Mouse (Mus musculus): ENCODE measurements around the gene Tcte2.
"Not testable (repeated sequence)": the region's sequence is repeated elsewhere in the genome, so short reads cannot be mapped to it uniquely, and the experiment has no call there.

Gene Tcte2

DNA sequence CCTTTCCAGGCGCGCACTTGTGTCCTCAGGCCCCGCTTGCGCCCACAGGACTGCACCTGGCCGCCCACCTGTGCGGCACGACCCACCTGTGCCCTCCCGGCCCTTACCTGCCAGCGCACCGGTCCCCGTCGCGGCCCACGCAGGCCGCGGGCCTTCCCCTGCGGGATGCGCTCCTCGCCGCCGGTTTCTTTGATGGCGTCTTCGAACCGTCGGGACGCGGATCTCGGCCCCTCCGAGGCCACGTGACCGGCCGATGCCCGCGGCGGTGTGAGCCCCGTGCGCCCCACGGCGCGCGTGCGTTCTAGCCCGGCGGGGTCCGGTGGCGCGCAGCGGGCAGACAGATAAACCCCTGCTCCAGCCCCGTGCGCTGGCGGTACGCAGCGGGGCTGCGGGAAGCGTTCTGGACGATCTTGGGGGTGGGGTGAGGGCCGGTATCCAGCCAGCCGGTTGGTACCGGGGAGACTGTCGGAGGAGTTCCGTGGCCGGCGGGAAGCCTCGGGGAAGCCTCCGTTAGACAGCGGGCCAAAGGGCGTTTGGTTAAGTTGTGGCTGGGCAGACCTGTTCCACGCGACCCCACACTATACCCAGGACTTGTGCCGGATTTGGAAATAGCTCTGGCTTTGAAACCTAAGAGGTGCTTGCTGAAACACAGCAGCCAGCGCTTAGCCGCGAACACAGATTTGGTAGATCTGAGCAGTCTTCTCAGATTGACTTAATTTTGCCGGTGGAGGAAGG is at the start of gene Tcte2:
Tcte2 (minus strand) TSS at position 647 of the 735 bp plus-strand sequence.
- DNase-seq, result peak; percentile 62

DNA sequence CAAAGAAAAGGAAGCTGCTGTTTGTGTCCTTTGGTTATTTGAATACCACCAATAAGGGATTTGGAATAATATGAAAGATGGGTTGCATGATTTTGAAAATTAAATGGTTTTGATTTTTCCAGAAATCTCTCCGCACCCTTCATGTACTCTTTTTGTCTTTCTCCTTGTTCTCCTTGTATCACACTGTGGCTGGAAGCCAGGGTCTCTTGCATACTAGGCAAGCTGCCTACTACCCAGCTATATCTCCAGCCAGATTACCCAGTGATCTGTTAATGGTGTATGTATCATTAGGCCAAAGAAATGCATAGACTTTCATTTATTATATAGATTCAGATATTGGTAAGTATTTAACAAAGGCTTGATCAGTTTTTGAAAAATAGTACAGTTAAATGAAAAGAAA is 44.4 kb upstream of the Tcte2 start:
- no peak for DNase-seq

DNA sequence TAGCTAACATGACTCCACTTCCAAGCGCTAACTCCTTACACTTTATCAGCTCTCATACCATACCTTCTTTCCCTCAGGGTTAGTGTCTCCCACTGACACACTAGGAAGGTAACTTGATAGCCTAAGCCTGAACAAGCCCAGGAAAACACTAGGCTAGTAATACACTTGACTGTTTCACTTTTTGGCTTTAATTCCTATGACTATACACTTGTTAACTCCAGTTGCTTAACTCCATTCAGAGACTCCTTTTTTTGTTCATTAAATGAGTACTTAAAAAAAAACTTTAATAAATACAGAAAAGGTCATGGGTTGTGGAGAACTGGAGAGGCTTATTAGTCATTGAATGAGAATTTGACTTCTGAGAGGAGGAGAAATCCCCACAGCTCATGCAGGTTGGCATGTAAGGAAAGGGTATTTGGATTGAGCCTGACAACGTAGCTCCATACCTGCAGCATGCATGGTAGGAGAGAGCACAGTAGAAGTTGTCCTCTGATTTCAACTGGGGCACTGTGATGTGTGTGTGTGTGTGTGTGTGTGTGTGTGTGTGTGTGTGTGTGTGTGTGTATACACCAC is 41.3 kb upstream of the Tcte2 start:
- no peak for DNase-seq

DNA sequence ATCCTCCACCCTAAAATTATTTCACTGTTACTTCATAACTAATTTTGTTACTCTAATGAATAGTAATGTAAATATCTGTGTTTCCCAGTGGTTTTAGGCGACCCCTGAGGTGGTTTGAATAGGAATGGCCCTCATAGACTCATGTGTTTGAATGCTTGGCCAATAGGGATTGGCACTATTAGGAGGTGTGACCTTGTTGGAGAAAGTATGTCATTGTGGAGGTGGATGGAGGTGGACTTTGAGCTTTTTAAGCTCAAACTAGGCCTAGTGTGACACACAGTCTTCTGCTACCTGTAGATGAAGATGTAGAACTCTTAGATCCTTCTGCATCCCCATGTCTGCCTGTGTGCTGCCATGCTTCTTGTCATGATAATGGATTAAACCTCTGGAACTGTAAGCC is 36.1 kb upstream of the Tcte2 start:
- no peak for DNase-seq

DNA sequence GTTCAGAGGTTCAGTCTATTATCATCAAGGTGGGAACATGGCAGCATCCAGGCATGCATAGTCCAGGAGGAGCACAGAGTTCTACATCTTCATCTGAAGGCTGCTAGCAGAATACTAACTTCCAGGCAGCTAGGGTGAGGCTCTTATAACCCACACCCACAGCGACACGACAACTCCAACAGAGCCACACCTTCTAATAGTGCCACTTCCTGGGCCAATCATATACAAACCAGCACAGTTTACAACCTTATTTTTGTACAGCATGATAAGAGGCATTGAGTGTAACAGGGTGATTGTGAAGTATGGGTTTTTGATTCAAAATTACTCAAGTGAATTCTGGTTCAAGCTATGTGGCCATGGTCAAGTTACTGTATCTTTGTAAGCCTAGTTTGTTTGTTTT is 28.4 kb upstream of the Tcte2 start:
- DNase-seq, result not testable (repeated sequence)

DNA sequence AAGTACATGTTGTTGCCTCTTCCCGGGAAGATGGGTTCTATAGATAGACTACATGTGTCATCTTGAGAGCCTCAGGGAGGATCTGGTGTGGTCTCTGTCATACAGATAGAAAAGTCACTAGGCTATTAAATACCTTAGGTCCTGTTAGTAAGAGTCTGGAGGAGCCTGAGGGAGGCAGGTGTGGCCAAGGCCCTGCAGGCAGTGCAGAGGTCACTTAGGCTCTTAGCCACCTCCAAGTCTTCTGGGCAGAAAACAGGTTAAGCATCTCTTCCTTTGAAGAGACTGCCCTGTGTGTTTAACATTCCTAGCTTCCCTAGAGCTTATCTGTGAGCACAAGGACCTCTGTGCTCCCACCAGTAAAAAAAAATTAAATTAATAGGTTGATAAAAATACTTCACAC is 21.8 kb upstream of the Tcte2 start:
- no peak for DNase-seq

DNA sequence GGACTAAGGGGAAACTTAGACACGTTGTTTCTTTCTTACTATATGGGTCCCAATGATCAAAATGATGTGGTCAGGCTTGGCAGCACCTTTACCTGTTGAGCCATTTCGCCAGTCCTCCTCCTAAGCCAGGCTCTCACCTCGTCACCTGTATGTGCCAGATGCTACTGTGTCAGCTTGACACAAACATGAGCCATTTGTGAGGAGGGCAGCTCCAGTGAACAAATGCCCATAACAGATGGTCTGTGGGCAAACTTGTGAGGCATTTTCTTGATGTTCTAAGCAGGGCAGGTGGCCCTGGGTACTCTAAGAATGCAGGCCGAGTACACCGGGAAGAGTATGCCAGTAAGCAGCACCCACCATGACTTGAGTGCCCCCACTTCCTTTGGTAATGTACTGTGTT is 20.3 kb upstream of the Tcte2 start:
- DNase-seq, result peak; percentile 45

DNA sequence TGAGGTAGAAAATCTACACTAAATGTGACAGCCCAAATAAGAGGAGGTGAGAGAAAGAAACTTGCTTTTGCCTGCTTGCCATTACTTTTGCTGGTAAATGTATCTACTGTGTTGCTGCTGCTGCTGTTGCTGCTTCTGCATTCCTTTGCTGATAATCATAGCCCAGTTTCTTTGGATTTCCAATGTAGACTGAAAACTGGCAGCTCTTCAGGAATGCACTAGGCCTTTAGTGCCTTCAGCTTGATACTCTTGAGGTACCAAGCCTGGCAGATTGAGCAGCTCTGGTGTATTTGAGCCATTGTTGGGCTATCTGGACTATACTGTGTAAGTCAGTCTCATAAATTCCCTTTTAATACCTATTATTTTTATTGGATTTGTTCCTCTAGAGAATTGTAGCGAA is 17.2 kb upstream of the Tcte2 start:
- no peak for DNase-seq

DNA sequence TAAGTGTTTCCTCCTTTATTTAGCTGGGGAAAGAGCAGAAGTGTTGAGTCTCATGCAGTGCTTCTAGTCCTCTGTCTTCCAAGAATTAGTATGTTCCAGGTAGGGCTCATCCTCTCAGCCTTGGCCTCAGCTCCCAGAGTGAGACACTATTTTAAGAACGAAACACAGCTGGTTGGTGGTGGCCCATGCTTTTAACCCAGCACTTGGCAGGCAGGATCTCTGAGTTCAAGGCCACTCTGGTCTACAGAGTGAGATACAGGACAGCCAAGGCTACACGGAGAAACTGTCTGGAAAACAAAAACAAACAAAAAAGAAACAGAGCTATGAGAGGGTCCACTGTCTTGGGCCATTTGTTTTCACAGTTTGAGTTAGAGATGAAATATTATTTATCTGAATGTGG is 16.1 kb upstream of the Tcte2 start:
- DNase-seq, result no peak

DNA sequence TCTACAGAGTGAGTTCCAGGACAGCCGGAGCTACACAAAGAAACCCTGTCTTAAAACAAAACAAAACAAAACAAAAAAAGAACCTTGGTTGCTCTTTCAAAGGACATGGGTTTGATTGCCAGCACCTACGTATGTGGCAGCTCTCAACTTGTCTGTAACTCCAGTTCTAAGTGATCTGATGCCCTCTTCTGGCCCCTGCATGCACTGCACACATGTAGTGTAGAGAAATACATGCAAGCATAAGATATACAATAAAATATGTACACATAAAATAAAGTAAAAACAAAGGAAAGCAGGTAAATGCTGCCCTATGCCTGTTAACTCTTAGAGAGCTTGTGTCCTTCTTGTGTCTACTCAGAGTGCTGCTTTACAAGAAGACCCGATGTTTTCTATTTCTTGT is 7.6 kb upstream of the Tcte2 start:
- no peak for DNase-seq

DNA sequence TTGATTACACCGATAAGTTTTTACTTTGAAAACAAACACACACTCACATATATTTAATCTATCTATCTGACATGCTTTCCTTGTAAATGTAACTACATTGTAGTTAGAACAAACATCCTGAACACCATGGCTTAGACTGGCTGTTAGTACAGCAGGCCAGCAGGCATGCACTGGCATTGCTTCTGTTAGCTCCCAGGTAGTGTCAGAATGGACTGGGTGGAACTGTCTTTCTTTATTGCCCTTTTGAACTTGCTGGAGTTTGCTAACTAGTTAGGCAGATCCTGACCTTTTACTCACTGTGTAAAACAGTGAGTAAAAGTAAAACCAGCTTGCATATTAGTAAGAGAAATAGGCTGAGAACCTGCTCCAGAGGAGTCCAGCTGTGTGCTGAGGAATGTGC is 6.9 kb upstream of the Tcte2 start:
- no peak for DNase-seq

DNA sequence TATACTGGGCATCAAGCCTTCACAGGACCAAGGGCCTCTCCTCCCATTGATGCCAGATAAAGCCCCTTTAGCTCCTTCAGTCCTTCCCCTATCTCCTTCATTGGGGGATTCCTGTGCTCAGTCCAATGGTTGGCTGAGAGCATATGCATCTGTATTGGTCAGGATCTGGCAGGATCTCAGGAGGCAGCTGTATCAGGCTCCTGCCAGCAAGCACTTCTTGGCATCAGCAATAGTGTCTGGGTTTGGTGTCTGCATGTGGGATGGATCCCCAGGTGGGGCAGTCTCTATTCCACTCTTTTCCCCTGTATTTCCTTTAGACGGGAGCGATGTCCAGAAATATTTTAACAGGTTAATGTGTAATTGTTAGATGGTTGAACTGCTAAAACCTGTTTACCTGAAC is 3.3 kb upstream of the Tcte2 start:
- DNase-seq, result not testable (repeated sequence)

DNA sequence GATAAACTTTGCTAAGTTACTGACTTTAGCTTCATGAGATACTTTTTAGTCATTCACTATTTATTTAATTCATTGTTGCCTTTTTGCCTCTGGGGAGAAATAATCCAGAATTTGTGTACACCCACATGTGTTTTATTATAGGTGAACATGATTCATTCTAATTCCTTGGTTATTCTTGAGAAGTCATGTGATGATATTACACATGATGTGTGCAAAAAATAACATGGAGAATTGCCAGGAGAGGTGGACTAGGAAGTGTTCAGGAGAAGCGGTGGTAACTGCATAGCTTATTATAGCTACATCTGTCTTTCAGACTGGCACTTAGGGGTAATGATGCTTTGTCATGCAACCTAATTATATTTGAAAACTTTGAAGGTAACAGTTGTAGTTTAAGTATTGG is 2.2 kb upstream of the Tcte2 start:
- no peak for DNase-seq

DNA sequence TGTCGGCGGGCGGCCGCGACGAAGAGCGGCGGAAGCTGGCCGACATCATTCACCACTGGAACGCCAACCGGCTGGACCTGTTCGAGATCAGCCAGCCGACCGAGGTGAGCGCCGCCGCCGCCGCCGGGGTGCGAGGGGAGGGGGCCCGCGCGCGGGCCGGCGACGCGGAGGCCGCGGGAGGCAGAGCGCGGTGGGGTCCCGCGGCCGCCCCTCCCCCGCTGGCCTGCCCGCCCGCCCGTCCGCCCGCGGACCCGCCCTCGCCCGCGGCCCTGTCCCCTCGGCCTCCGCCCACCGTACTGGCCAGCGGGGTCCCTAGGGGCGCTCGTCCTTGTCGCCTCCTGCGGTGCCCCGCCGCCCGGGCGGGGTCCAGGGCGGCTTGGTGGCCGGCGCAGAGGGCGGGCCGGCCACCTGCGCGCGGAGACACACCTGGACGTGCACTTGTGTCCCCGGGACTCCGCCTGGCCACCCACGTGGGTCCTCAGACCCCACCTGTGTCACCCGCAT is 898 bp downstream of the Tcte2 start:
- no peak for DNase-seq

DNA sequence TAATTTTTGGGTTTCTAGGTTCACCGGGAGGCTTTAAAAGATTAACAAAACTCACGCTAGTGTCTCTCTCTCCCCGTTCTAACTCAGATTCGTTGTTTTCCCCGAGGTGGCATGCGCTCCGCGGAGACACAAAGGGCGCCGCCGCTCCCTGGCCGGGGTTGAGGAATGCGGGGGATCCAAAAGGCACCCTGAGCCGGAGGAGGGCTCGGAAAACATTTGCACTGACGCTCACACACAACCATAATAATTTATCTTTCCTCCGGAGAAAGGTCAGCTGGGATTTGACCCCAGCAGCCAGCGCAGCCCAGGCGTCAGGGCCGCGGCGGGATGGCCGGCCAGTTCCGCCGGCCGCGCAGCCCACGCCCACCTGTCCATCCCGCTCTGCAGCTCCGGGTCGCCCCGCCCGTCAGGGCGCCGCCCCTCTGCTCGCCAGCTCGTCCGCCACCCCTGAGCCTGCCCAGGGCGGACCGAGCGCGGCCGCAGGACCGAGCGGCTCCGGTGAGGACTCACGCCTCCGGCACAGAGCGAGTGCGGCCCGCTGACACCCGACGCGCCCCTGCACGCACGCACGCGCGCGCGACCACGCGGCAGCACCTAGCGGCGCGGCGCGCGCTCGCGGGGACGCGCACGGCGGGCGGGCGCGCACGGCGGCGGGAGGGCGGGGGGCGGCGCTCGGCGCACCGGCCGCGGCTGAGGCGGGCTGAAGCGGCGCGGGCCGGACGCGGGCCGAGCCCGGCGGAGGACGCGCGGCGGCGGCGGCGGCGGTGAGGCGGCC is 1.6 kb downstream of the Tcte2 start, which contains the start of gene Afdn:
Afdn (plus strand) TSS at position 687 of the 775 bp plus-strand sequence.
- peak; percentile 82 for DNase-seq

DNA sequence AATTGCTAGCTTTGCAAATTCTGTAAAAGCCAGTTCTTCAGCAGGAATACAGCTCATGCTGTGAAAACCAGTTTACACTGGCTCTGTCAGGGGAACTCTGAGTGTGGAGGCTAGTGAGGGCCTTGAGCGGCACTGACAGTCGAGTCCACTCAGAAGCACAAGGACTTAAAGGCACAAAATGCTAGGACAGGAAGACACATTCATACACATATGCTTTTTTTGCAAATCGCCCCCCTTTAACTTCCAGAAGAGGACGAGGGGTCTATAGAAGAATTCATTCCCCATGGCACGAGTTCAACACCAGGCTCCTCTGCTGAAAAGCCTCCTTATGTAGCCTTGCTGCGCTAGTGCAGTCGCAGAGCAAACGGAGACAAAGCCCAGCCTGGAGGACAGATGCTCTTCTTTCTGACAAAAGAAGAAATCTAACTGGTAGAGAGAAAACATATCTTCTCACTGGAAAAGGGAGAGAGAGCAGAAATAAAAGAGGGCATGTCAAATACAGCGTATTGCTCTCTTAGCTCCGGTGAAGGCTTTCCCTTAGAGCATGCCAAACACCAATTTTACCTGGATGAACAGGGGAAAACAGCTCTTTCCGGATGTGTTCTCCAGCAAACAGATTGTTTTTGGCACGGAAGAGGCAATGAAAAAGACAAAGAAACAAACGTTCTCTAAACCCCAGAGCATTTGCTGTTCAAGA is 2.3 kb downstream of the Tcte2 start:
- DNase-seq, result peak; percentile 47

DNA sequence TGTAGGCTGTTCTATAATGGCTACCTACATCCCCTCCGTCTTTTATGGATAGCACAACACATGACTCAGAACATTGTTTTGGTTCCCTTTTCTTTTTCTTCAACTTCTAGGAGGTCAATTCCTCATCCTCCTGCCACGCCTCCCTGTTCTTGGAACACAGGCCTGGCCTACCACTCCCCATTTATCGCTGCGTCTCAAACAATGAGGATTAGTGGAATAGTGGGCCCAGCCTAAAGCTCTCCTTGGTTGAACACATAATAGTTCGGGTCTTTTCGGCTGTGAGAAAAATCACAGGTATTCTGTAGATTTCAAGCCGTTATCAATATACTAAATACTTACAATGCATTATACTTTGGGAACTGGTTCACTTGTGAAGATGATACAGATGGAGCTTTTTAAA is 3.0 kb downstream of the Tcte2 start:
- DNase-seq, result no peak

DNA sequence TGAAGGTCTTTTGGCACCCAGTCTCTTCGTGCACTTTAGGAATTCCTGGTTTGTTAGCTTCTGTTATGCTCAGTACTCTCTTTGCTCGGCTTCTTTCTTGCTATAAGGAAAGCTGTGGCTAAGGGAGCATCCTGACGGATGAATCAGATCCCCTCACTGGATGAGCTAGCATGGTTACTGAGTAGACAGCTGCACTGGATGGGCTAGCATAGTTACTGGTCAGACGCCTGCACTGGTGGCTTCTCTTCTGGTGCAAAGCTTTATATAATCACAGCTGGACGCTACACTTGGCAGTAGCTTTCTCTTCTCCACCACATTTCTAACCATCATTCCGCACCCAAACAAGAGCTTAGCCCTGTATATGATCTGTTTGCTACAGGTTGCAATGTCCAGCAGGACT is 6.7 kb downstream of the Tcte2 start:
- no peak for DNase-seq

DNA sequence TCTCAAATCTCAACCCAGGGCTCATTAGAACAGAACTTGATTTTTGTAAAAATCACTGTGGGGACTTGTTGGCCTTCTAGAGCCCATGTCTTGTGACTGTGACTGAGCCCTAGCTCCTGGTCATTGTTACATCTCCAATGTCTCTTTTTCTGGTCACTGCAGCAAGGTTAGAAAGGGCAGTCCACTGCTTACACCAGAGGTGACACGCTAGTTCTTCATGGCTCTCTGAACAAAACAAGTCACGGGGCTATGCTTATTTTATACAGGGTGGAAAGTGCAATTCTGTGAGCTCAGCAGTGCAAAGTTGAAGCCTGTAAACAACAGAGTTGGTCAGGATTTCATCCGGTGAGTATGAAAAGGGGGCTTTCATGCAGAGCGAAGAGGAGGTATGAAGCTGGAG is 7.7 kb downstream of the Tcte2 start:
- no peak for DNase-seq

DNA sequence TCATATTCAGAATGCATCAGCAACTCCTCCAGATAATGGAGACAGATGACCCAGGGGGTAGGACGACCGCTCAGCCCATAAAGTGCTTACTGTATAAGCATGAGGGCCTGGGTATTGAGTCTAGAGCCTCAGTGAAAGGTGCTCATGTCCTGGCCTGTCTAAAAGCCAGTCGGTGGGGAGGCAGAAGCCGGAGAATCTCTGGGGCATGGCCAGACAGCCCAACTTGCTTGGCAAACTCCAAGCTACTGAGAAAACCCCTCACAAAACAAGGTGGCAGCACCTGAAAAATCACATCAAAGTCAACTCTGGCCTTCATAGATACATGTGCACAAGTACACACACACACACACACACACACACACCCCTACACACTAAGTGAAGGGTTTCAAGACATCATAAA is 12.6 kb downstream of the Tcte2 start:
- DNase-seq, result no peak

DNA sequence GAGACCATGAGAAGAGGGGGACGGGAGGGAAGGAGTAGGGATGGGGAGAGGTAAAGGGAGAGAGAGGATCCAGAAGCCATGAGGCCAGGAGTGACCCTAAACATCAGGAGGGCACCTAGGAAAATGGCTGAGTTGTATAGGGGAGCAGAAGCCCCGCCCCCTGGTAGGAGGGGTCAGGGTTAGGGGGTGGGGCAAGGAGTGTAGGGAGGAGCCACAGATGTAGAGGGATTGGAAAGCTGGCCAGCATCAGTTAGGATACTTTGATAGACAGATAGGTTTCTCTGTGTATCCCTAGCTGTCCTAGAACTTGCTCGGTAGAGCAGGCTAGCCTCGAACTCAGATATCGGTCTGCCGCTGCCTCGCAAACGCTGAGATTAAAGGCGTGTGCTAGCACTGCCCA is 13.9 kb downstream of the Tcte2 start:
- DNase-seq, result no peak

DNA sequence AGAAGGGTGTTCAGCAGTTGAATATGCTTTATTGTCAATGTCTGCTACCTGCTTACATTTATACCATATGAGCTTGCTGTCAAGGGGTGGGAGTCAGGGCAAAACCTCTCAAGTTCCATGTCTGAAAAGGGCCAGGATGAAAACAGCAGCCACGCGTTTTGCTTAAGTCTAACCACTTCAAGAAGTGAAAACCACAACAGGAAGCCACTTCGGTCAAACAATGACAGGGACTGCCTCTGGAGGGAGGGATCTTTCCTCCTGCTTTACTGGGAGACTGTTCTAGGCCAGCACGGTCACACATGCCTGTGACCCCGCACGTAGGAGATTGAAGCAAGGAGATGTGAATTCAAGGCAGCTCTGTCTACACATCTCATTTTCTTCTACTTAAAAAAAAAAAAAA is 15.3 kb downstream of the Tcte2 start:
- no peak for DNase-seq

DNA sequence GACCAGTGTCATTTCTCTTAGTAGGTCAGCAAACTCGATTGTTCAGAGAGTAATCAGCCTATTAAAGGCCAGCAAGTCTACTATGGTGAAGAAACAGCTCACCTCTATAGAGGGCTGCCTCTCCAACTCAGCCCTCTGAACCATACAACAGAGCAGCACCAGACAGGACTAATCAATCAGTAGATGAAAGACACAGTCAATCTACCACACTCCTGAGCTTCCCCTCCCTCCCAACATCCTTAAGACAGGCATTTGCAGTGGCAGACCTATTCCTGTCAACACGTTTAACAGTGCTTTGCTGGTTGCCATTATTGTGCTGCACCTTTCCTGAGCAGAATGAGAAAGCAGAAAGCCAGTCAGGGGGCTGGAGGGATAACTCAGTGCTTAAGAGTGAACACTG is 16.3 kb downstream of the Tcte2 start:
- DNase-seq, result no peak

Measured in cerebellum, adult 8-10 months (tissue).